Mouse (Mus musculus): Measurements from ENCODE around the gene Hoxa9.

DNA sequence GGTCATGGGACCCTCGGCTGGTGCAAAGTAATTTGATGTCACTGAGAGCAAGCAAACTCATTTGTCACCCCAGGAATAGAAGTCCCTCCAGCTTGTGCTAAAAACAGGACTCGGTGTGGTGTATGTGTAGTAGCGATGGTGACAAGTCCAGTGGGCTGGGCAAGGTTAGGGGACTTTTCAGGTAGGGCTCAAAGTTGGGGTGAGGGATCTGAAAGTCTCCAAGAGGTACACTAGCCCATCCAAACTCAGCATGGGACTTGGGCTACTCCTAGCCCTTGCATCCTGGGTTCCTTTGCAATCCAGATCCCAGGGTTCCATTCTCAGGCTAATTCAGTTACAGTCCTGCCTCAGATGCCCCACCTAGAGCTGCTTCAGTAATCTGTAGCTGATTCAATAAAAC lies 37.9 kb upstream of the Hoxa9 start:
- no peak for TF ChIP-seq CTCF (IDR thresholded peaks at IDR 0.05; ENCODE audit: insufficient read depth, low read length)
- TF ChIP-seq POLR2A (IDR thresholded peaks at IDR 0.05; ENCODE audit: borderline replicate concordance, extremely low read depth, low read depth, low read length): no peak

All from lung, adult 2 months (tissue).